Mouse (Mus musculus) heart, embryonic 16.5 days (tissue): Measurements from ENCODE around the gene Tmco5. TPM values are rescaled to one million over a fixed set of nuclear protein-coding genes. Genes with fewer than 3 reads are reported as not detected.

Experiments used
- ATAC-seq: fragments of 200-750 bp; cut with Nextera tagmentation; replicated peaks from 2 replicates; pipeline ENCODE4 v1.8.0; 2017; ENCODE audit warnings: moderate number of reproducible peaks; ENCODE audit not compliant: insufficient read depth, low FRiP score; ENCODE audit errors: extremely low read depth
- H3K27ac ChIP-seq: fragments of 300-500 bp; sonication (generic); 2 replicates; pipeline ENCODE4 v1.5.1; 2014; ENCODE audit warnings: mild to moderate bottlenecking, low read length, control low read depth, moderate library complexity
- H3K27me3 ChIP-seq: fragments of 300-500 bp; sonication (generic); 2 replicates; pipeline ENCODE4 v1.6.1; 2014; ENCODE audit warnings: low read length, mixed read lengths; ENCODE audit not compliant: control insufficient read depth, insufficient read depth
- H3K36me3 ChIP-seq: fragments of 300-500 bp; sonication (generic); 2 replicates; pipeline ENCODE4 v1.6.1; 2014; ENCODE audit not compliant: control insufficient read depth, insufficient read depth
- H3K4me1 ChIP-seq: fragments of 300-500 bp; sonication (generic); 2 replicates; pipeline ENCODE4 v1.6.1; 2014; ENCODE audit warnings: low read length, mixed read lengths; ENCODE audit not compliant: control insufficient read depth, insufficient read depth
- H3K4me2 ChIP-seq: fragments of 300-500 bp; sonication (generic); 2 replicates; pipeline ENCODE4 v1.6.1; 2014; ENCODE audit warnings: low read depth, mild to moderate bottlenecking, control low read depth, low read length
- H3K4me3 ChIP-seq: fragments of 300-500 bp; sonication (generic); 2 replicates; pipeline ENCODE4 v1.5.1; 2014; ENCODE audit warnings: mild to moderate bottlenecking, control low read depth, low read length
- H3K9ac ChIP-seq: fragments of 300-500 bp; sonication (generic); 2 replicates; pipeline ENCODE4 v1.6.1; 2014; ENCODE audit warnings: low read length, control low read depth
- H3K9me3 ChIP-seq: fragments of 300-500 bp; sonication (generic); replicated peaks from 2 replicates; pipeline ENCODE4 v1.6.1; 2016; ENCODE audit warnings: low read length; ENCODE audit not compliant: control insufficient read depth
- WGBS: fragments of 180-500 bp; shearing (Covaris S2); extraction: QIAGEN DNeasy Blood & Tissue Kit; methylation state at CpG from one replicate; pipeline ENCODE4 v1.1.7; 2014; 5-methylcytosine and 5-hydroxymethylcytosine counted together
- polyA plus RNA-seq: library from polyadenylated mRNA; unstranded; fragments of >200 nt; fragmentation: Nextera tagmentation; extraction: Ambion mirVana; gene quantifications from 2 replicates; pipeline ENCODE4 v1.2.1, GENCODE M21; 2015

Gene Tmco5
- polyA plus RNA-seq, 1 experiment from 2014 or later: not detected

DNA sequence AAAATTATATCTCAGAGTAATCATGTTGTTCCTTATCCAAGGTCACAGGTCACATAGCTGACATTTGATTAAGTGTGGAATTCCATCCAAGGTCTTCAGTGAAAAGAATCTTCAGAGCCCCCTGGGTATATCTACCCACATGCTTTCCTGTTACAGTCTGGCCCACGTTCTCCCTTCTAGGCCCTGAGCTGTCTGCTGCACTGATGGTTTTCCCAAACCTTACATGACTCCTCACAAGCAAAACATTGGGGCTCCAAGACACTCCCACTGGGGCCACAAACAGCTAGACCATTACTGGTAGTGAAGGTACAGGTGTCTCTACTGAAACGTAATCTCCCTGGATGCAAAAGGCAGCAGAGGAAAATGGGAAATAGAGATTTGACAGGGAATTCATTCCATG, 57.9 kb downstream of the Tmco5 start:
- no peak for ATAC-seq
- Histone ChIP-seq H3K4me1 (no peaks in the 10 kb centered on the region), H3K9ac (no peak overlapping the region), H3K36me3 (no peaks in the 10 kb centered on the region), H3K9me3 (no peaks in the 10 kb centered on the region), H3K4me3 (no peak overlapping the region), H3K4me2 (no peak overlapping the region), H3K27me3 (no peaks in the 10 kb centered on the region), H3K27ac (no peak overlapping the region)
- 44% methylated on average over 2 of the region's 2 CpGs for WGBS

GRCm38 (mm10) chr2:116937166-116937565, 58.7 kb downstream of the Tmco5 start:
- Histone ChIP-seq H3K4me1 (no peaks in the 10 kb centered on the region), H3K9ac (no peak overlapping the region), H3K4me3 (no peak overlapping the region), H3K27me3 (no peaks in the 10 kb centered on the region), H3K4me2 (no peak overlapping the region), H3K27ac (no peak overlapping the region), H3K9me3 (no peaks in the 10 kb centered on the region), H3K36me3 (no peaks in the 10 kb centered on the region)
- 84% methylated on average over 1 of the region's 1 CpGs for WGBS
- no peak for ATAC-seq

DNA sequence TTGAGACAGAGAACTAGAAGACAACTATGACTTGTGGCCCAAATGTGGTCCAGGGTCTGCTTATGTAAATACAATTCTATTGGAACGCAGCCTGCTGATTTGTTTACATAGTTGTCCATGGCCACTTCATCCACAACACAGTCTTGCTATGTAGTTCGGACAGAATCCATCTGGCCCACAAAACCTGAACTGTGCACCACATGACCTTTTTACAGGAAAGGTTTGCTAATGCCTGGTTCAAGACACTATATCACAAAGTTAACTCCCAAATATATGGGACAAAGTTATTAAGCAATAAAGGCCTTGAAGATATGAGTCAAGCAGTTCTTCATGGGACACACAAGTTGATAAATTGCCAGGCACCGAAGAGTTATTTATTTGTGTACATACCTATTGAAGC, 63.3 kb downstream of the Tmco5 start:
- H3K9me3 ChIP-seq: no peaks in the 10 kb centered on the region
- 73% methylated on average over 3 of the region's 3 CpGs for WGBS
- H3K27ac ChIP-seq: no peak overlapping the region
- no peak overlapping the region for H3K9ac ChIP-seq
- H3K4me2 ChIP-seq: no peak overlapping the region
- no peak for ATAC-seq
- no peak overlapping the region for H3K4me3 ChIP-seq
- no peaks in the 10 kb centered on the region for H3K27me3 ChIP-seq
- peaks cover 2% of the 10 kb centered on the region; the same call in 1 of the 2 replicates for H3K4me1 ChIP-seq
- H3K36me3 ChIP-seq: no peaks in the 10 kb centered on the region

Other genes starting within 250 kb of the Tmco5 start
- gene Spred1, start 242.7 kb downstream of the Tmco5 start, polyA plus RNA-seq: 3.7 and 5.2 TPM in 2 replicates